Mouse (Mus musculus): ENCODE results near the gene Larp1b.

GRCm38 (mm10) chr3:41010701-41011100 is 61.1 kb downstream of the Larp1b start:
- TF ChIP-seq CTCF (IDR thresholded peaks at IDR 0.05; ENCODE audit: control insufficient read depth, insufficient read depth, insufficient read length): no peak
- no peak for TF ChIP-seq MAX (IDR thresholded peaks at IDR 0.05)
- TF ChIP-seq FOSL1 (IDR thresholded peaks at IDR 0.05; ENCODE audit: insufficient read depth, low read length, poor library complexity, severe bottlenecking): no peak
- no peak for TF ChIP-seq USF1 (IDR thresholded peaks at IDR 0.05; ENCODE audit: low read depth)
- no peak for TF ChIP-seq MYOD1 (IDR thresholded peaks at IDR 0.05; ENCODE audit: control insufficient read depth, insufficient read length, low read depth)

Data from C2C12 (cell line).